Mouse (Mus musculus) mesoderm, embryonic 11.5 days (tissue): Measurements from ENCODE around the gene Dhrs11.
"Not testable (repeated sequence)": the region's sequence is repeated elsewhere in the genome, so short reads cannot be mapped to it uniquely, and the experiment has no call there.

Experiments used
- DNase-seq: peaks from one replicate; pipeline ENCODE4 v3.0.0-alpha.2; 2012; ENCODE audit warnings: low read depth, low spot score

Gene Dhrs11

DNA sequence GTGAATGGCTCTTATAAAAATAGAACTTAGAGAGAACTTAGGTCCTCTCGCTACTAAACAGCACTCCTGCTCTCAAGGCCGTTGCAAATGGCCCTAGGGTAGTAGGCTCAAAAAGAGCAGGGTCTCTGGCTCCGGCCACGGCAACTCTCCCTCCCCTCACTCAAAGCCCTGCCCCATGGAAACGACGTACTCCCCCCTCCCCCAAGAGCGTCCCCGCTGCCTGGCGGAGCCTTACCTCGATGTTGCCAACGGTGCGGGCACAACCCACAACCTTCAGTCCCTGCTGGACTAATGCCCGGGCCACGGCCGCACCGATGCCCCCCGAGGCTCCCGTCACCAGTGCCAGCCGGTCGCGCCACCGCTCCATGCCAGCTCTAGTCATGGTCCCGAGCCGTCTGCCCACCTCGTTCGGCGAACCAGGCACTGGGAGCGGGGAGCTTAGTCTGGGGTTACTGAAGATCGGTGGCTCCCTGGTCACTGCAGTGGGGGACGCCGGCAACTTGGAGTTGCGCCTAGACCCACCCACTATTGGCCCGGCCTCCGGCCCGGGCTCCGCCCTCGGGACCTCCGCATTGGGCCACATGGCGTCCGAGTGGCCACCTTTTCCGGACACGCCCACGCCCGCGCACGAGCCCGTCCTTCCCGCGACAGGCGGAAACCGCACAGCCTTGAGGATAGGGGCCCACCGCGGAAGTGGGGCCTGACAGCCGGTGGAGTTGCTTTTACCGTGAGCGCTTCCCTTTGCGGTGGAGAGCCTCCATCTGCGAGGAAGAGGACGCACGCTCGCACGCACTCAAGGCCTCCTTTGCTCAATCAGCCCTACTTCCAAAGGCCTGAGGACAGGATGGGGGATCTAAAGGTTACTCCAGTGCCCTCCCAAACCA lies at the start of gene Dhrs11:
Dhrs11 (minus strand) TSS at position 479 of the 884 bp plus-strand sequence.
- DNase-seq: peak; percentile 89

GRCm38 (mm10) chr11:84876020-84876419 lies 47.2 kb upstream of the Dhrs11 start:
- not testable (repeated sequence) for DNase-seq

DNA sequence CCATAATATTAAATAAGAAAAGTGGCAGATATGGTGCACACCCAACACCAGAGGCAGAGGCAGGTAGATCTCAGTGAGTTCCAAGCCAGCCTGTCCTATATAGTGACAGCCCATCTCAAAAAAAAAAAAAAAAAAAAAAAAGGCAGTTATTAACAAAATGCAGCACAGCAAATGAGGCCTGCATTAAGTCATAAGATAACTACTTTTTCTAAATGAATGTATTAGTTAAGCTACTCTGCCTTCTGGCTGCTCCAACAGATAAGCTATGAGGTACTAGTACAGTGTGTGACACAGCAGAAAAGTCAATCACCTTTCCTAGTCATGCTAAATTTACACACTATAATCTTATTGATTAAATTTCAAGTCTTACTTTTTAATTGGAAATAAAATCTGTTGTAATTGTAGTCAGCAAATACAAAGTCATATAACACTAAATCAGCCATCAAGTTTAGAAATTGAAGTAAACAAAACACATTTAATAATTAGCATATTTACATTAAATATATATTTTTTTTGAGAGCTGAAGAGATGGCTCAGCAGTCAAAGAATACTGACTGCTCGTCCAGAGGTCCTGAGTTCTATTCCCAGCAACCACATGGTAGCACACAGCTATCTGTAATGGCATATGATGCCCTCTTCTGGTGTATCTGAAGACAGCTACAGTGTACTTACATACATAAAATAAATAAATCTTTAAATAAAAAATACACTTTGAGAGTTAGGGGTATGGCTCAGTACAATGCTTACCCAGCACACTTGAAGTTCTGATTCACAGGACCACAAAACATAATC lies 44.4 kb upstream of the Dhrs11 start:
- DNase-seq: no peak

DNA sequence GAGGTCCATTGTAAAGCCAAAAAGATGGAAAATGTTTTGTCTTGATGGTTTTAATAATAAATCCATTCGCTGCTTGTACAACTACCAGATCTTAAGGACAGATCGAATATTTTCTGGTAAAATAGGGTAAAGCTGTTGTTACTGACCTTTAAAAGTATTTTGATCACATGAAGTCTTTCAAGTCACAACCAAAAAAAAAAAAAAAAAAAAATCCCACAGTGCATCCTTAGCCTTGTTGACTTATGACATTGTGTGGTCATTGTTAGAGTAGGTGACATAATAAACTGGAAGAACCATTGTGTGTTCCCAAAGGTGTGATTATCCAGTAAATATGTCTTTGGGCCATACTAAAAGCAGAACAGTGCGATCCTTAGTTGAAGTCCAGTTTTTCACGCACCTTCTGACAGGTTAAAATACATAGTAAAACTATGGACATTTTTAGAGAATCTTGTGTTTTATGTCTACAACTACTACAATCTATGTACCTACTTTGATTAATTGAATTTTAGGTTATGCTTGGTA lies 42.8 kb upstream of the Dhrs11 start:
- no peak for DNase-seq

DNA sequence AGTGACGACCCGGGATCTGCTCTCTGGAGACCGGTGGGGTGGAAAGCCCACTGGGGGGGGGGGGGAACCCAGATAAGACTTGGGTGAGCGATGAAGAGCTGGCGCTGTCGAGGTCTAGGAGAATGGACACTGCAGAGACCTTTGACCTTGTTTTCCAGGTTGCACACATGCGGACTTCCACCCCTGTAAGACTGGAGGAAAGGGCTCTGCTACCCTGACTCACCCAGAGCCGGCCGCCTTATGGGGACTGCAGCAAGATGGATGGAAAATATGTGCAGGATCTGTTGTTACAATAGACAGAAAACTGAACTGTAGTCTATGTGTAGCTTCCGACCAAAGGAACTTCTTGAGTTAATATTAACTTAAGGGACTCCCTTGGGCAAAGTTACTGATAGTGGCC lies 42.3 kb upstream of the Dhrs11 start:
- no peak for DNase-seq

DNA sequence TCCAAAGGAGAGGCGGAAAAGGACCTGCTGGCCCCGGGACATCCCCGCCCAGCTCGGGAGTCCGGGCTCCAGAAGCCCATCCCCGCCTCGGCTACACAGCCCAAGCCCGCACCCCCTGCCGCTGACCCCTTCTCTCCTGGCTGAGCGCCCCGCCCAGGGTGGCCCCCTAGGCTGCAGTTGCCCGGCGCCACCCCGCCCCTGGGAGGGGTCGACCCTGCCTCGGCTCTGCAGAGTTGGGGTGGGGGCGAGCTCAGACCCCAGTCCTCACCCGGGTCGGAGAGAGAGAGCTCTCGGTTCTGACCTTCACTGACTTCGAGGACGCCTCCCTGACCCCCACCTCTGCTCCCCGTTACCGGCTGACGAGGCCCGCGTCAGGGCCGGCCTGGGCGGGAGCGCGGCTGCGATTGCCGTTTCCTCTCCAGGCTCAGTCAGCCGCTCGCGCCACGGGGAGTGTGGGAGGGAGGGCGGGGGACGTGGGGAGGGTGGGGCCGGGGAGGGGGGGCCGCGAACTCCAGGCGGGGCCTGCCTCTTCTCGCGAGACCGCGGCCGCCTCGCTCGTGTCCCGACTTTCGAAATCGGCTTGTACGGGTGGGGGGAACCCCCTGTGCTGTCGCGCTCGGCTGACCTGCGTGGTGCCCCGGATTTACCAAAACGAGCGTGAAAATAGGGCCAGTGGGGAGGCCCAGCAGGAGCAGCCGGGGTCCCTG lies 41.7 kb upstream of the Dhrs11 start, which contains the start of gene Ggnbp2:
Ggnbp2 (minus strand) TSS at position 481 of the 707 bp plus-strand sequence.
- peak; percentile 93 for DNase-seq

- DNase-seq: peak; percentile 97
Observed at GRCm38 (mm10) chr11:84869537-84870232, 40.9 kb upstream of the Dhrs11 start.

DNA sequence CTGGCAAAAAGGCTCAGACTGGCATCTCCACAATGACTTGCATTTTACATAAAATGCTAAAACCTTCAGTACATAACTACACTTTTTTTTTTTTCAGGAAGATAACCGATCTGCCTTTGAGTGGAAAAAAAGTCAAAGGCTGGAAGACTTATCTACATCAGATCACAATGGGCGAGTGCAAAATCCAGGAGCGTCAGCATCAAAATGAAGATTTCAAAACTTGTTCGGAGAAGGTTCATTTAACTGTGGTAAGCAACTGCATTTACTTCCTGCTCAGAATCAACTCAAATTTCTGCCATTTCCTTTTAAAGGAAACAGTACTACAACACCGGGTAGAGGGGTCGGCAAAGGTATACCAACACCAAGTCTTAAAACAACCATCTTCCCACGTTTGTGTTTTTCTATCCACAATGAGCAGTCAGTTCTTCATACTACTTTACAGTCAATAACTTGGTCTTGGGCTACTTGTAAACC lies 40.0 kb upstream of the Dhrs11 start:
- DNase-seq: no peak

- DNase-seq: no peak
Observed at GRCm38 (mm10) chr11:84867586-84867985, 38.8 kb upstream of the Dhrs11 start.

- no peak for DNase-seq
Observed at GRCm38 (mm10) chr11:84865268-84865667, 36.5 kb upstream of the Dhrs11 start.

- no peak for DNase-seq
Observed at GRCm38 (mm10) chr11:84855285-84855684, 26.5 kb upstream of the Dhrs11 start.

DNA sequence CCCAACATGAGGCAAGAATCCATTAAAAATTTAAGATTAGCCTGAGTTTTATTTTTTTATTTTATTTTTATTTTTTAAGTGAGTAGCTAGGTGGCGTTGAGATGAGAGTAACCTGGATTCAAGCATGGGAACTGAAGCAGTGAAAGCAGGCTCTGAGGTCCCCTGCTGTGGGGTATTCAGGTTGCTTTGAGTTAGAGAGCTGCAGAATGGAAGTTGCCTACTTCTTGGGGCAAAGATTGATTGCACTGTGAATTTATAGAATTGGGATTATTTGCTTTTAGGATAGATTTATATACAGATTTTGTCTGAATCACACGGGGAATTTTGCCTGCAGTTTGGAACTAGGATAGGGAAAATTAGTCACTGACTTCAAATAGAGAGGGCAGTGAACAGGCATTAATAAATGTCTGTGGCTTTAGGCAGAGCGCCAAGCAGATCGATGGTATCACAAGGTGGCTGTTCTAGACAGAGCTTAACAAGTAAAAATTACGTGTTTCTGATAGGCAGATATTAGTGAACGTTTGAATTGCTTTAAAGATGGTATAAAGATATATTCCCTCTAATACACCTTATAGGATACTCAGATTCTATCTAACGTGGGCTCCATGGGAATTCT lies 18.8 kb upstream of the Dhrs11 start:
- no peak for DNase-seq

DNA sequence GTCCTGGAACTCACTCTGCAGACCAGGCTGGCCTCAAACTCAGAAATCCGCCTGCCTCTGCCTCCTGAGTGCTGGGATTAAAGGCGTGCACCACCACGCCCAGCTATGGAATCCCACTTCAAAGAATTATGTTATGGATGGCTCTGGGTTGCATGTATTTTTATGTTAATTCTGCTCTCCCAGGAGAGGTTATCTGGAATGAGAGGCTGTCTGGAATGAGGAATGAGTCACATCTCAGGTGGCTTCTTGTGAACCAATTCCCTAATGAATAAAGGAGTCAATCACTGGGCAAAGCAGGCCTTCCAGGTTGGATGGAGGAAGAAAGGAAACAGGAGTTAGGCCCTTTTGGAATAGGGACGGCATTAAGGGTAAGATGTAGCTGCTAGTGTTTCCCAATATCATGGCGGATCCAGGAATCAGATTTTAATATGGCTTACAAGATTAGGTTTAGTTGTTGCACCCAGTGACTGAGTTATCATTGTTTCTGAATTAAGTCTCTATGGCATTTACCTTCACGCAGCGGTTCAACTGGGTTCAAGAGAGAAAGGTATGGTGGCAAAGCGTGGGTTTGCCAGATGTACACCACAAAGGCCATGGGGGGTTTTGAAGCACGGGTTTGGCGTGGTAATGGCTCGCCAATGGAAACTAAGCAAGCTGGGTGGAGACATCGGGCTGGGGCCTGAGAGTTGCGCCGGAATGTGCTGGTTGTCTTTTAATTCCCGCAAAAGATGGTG lies 18.1 kb upstream of the Dhrs11 start:
- no peak for DNase-seq

DNA sequence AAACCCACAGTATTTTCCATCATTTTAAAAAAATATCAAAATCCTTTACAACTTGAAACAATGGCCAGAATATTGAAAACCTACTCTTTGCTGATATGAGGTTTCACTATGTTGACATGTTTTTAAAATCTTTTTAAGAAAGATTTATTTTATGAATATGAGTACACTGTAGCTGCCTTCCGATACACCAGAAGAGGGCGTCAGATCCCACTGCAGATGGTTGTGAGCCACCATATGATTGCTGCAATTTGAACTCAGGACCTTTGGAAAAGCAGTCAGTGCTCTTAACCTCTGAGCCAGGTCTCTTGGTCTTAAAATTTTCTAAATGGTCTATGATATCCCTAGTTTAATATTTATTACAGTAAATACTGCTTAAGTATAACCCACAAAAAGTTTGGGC lies 10.5 kb upstream of the Dhrs11 start:
- no peak for DNase-seq

- not testable (repeated sequence) for DNase-seq
Observed at GRCm38 (mm10) chr11:84829495-84829894, 701 bp upstream of the Dhrs11 start.

DNA sequence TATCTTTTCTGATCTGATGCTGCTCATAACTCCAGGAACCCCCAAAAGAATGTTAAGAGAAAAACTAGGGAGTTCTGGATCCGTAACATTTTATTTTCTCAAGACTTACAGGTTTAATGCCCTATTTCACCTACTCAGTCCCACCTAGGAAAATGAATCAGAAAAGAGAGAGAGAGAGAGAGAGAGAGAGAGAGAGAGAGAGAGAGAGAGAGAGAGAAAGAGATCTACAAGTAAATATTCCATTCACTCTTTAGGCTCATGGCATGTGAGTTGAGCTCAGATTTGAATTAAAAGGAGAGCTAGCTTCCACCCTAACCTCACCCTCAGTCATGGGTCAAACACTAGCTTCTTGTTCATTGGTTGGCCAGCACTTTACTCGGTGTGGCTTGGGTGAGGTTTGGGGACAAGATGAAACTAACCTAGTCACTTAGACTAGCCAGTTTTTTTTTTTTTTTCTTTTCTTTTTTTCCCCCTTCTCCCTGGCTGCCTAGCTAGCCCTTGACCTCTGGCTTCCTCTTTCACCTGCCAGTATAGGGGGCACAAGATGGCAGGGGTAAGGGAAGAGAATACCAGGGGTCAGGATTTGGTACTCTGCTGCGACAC lies 792 bp downstream of the Dhrs11 start:
- no peak for DNase-seq

GRCm38 (mm10) chr11:84827492-84827891 lies 1.3 kb downstream of the Dhrs11 start:
- no peak for DNase-seq

GRCm38 (mm10) chr11:84826185-84826584 lies 2.6 kb downstream of the Dhrs11 start:
- DNase-seq: no peak

DNA sequence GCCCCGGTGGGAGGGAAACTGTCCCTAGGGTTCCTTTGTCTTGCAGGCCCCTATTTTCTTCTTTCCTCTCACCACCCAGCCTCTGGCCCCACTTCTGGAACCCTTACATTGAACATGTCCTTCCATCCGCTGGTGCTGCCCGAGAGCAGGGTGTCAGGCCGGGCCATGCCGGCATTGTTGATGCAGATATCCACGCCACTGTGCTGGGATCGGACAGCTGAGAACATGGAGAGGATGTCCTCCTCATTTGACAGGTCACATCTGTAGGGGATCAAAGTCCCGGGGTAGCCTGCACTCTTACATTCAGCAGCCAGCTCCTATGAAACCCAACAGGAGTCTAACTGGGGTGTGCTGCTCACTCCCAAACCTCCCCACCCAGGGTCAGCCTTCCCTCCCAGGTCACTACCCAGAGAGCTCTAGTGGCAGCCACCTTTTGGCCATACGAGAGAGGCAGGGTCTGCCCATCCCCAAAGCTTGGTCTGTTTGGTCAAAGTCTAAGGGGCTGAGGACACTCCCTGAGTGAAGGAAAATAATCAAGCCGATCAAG lies 3.5 kb downstream of the Dhrs11 start:
- no peak for DNase-seq
